Mouse (Mus musculus): ENCODE data around the gene Lpp.

DNA sequence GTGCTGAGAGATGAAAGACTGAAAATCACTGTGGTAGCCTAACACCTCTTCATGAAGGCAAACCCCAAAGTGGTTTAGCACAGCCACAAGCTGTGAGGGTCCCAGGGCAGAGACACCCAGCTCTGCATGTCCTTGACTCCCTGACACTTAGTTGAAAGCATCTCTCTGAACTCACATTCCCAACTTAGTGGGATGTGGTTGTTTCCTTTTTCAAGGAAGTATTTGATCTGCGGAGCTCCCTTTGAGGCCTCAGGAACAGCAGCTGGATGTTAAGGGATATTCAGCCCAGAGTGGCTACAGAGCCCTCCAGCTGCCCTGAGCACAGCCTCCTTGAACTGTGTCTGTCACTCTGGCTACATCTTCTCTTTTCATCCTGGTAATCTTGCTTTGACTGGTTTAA is 48.0 kb downstream of the Lpp start:
- no peak for TF ChIP-seq CTCF (IDR thresholded peaks at IDR 0.05; ENCODE audit: insufficient read depth, low read depth, low read length)
- no peak for TF ChIP-seq POLR2A (IDR thresholded peaks at IDR 0.05; ENCODE audit: insufficient read depth, low read depth, low read length)
